Mouse (Mus musculus) urinary bladder, postnatal 25 days (tissue): ENCODE data around the gene Hsd17b7.
A peak's percentile ranks its signal among the peaks of the same experiment; 100 is the strongest.

Experiments used
- DNase-seq: peaks from one replicate; pipeline ENCODE4 v3.0.0; 2022; ENCODE audit warnings: low spot score

Hsd17b7 gene

DNA sequence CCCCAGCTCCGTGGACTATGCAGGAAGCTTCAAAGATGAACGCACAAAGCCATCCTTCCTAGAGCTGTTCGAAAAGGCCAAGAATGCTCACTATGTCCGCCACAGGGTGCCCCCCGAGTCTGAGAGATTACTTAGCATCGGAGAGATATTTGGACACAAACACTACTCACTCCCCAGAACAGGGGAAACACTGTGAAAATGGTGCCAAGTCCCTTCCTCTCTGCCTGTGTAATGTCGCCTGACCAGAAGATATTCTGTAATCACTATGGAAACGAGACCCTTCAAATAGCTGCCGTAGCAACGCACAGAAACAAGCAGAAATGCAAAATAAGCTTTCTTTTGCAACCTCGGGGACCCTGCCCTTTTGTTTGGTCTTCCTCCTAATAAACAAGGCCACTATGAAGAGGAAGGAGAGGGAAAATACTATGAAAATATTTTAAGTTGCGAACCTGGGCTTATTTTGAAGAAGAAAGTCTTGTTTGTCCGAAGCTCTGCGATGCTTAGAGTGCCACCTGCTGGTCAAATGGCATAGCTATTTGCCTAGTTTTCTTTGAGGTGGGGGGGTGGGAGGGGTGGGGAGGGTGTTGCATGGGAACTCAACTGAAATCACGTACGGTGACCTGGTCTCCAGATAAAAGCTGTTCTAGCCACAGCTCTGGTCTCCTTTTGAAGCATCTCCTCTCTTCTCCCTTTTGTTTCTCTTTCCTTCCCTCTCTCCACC is 34.9 kb downstream of the Hsd17b7 start:
- peak; percentile 44 for DNase-seq

DNA sequence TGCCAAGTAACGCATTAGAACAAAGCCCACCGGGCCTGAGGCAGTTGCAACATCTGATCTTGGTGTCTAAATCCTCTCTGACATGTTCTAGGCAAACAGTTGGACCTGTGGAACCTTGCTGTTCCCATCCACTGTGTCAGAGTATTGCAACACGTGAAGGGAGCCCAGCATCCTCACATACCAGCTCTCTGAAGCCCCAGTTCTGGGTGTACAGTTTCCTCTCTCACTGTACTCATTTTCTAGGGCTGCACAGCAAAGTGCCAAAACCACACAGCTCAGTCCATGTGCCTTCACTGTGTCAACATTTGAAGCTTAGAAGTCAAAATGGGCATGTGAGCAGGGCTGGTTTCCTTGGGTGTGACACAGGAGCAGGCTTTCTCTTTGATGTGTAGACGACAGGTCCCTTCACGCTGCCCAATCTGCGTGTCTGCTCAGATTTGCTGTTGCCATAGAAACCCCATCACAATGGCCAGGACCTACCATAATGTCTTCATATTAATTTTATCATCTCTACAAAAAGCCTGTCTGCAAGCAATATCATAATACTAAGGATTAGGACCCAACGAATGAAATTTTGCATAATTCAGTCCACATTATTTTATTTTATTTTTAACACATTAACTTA is 36.8 kb downstream of the Hsd17b7 start:
- no peak for DNase-seq

GRCm38 (mm10) chr1:169931698-169932097 is 37.3 kb downstream of the Hsd17b7 start:
- no peak for DNase-seq

GRCm38 (mm10) chr1:169928454-169928971 is 40.5 kb downstream of the Hsd17b7 start, which contains the start of gene Ccdc190:
Gene Ccdc190, plus strand, starts transcription at chr1:169928648.
- DNase-seq: no peak

DNA sequence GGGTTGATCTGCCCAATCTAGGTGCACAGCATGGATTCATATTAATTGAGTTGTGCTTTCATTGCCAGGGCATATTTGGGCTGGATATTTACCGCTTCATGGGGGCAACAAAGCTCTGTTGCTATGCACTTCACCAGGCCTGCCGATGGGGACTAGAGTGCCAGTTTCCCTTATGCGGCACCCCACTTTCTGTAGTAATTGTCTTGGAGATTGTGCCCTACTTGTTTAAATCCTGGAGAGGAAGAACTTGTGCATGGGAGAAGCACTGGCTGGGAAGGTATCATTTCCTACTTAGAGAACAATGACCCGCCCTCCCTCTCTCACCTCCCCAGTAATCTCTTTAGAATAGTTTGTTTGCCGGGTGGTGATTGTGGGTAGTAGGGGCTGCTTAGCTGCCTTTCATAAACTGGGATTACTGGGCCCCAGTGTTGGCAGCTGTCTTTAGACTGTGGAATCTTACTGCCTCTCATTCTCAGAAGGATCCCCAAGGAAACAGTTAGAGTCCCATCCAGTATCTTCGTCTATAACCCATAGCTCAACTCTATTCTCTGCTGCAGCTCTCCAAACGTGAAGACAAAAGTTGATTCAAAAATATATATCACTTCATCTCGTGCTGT is 41.2 kb downstream of the Hsd17b7 start:
- DNase-seq: no peak

DNA sequence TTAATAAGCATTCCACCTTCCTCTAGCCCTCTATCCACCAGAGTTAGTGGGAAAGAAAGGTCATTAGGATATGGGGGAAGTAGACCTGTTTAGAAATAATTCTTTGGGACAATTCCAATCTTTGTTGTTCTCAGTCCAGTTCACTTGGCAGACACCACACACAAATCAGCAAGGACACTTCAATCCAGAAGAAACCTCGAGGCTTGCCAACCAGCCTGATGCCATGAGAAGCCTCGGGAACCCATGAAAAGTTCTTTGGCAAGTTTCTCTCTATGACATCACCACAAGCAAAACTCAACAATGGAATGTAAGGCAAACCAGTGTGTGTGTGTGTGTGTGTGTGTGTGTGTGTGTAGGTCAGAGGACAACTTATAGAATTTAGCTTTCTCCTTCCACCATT is 44.5 kb downstream of the Hsd17b7 start:
- no peak for DNase-seq

- DNase-seq: peak; percentile 23
Measured at GRCm38 (mm10) chr1:169921710-169922211, 47.3 kb downstream of the Hsd17b7 start.

DNA sequence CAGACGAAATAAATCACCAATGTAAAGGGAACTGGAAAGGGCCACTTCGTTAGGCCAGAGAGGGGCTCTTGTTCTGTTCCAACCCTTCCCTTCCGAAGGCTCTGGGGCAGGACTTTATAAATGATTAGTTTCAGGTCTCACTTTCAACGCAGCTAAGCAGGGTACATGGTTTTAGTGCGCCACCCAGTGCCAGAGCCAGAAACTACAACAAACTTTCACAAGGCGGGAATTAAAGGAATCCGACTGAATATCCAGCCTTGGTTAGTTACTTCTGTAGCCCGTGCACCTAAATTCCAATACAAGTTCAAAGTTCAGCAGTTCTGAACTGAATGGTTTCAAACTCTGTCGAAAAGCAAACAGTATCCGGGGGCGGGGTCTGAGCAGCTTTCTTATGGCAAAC is 49.8 kb downstream of the Hsd17b7 start:
- DNase-seq: peak; percentile 76

DNA sequence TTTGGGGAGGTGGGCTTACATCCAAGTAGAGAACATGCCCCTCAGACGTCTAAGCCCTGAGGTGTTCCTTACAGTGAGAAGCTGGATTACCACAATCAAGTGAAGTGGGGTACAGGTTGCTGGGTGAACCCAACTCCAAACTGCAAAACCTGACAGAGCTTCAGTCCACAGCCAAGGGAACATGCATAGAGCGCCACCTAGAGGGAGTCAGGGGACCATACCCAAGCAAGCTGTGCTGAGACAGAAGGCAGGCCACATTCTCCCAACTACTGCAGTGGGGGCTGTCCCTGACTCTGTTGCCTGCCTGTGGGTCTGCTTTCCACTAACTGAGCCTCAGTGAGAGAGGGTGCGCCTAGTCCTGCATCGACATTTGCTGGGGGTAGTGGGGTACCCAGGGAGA is 51.0 kb downstream of the Hsd17b7 start:
- peak; percentile 36 for DNase-seq

GRCm38 (mm10) chr1:169917115-169917796 is 51.8 kb downstream of the Hsd17b7 start:
- no peak for DNase-seq

DNA sequence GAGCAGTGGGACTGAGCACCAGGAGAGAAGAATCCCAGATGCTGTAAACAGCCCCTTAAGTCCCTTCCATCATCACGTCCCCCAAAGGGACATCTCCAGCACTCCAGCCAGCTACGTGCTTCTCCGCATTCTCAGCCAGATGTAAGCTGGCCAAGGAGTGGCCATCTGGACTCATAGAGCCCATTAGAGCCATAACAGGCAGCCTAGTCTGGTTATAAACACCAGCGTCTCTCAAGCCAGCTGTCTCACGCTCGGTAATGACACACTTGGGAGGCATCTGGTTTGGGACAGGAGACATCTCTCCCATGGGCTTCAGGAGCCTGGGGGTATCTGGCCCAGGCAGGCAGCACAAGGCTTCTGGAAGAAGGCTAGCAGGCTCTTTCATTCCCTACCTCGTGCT is 52.4 kb downstream of the Hsd17b7 start:
- DNase-seq: no peak

DNA sequence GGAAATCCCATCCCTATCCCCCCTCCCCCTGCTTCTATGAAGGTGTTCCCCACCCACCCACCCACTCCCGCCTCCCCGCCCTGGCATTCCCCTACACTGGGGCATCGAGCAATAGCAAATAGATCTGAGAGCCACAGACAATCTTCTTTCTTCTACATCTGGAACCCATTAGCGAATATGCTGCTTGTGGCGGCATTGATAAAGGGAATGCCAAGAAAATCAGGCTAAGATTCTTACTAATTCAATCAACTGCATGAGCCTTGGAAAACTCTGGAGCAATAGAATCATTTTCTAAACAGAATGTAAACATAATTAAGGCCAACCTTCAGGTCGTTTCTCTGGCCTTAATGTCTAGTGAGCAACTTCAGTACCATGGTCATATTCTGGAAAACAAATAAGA is 57.5 kb downstream of the Hsd17b7 start:
- DNase-seq: no peak

GRCm38 (mm10) chr1:169910751-169911150 is 58.3 kb downstream of the Hsd17b7 start:
- DNase-seq: no peak

DNA sequence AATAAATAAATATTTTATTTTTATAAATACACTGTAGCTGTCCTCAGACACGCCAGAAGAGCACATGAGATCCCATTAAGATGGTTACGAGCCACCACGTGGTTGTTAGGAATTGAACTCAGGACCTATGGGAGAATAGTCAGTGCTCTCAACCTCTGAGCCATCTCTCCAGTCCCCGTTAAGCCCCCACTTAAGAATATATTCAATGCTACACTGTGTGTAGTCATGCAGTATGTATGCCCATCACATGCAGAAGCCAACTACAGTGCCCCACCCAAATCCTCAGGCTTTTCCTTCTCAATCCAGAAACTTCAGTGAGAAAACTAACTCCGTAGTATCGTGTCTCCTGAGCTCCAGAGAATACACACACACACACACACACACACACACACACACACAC is 59.4 kb downstream of the Hsd17b7 start:
- no peak for DNase-seq

DNA sequence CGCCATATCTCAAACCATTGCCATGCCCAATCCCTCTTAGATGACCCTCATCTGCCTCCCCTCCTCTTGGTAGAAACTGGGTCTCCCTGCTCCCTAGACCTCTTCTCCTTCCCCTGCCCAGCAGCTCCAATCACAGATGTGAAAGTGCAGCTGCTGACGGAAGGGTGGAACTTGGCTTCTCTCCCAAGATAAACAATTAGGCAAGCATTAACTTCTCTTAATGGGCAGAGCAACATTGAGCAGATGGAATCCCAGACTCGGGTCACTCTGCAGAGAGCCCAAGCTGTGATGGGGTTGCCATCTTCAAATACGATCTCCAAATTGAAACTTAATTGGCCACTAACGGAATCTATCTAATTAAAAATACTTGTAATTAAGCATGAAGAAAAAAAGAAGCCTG is 59.9 kb downstream of the Hsd17b7 start:
- DNase-seq: no peak

GRCm38 (mm10) chr1:169900771-169901336 is 68.2 kb downstream of the Hsd17b7 start:
- no peak for DNase-seq
